Mouse (Mus musculus) hindbrain, embryonic 15.5 days (tissue): ENCODE results near the gene Slc29a1. TPM values are rescaled to one million over a fixed set of nuclear protein-coding genes. Genes with fewer than 3 reads are reported as not detected.

Experiments
- ATAC-seq: fragments of 200-750 bp; cut with Nextera tagmentation; 2 replicates; pipeline ENCODE4 v1.8.0; 2017; ENCODE audit warnings: low read depth, moderate number of reproducible peaks, moderate TSS enrichment; ENCODE audit not compliant: low FRiP score
- H3K27ac ChIP-seq: fragments of 300-500 bp; sonication (generic); replicated peaks from 2 replicates; pipeline ENCODE4 v1.5.1; 2015; ENCODE audit warnings: mild to moderate bottlenecking, inconsistent platforms
- H3K27me3 ChIP-seq: fragments of 300-500 bp; sonication (generic); 2 replicates; pipeline ENCODE4 v1.6.1; 2015; ENCODE audit warnings: control low read depth, inconsistent platforms
- H3K36me3 ChIP-seq: fragments of 300-500 bp; sonication (generic); 2 replicates; pipeline ENCODE4 v1.6.1; 2015; ENCODE audit warnings: control low read depth, inconsistent platforms
- H3K4me1 ChIP-seq: fragments of 300-500 bp; sonication (generic); replicated peaks from 2 replicates; pipeline ENCODE4 v1.6.1; 2015; ENCODE audit warnings: control low read depth, inconsistent platforms
- H3K4me2 ChIP-seq: fragments of 300-500 bp; sonication (generic); 2 replicates; pipeline ENCODE4 v1.6.1; 2015; ENCODE audit warnings: moderate library complexity, mild to moderate bottlenecking, inconsistent platforms
- H3K4me3 ChIP-seq: fragments of 300-500 bp; sonication (generic); 2 replicates; pipeline ENCODE4 v1.5.1; 2015; ENCODE audit warnings: mild to moderate bottlenecking, inconsistent platforms
- H3K9ac ChIP-seq: fragments of 300-500 bp; sonication (generic); 2 replicates; pipeline ENCODE4 v1.6.1; 2015; ENCODE audit warnings: inconsistent platforms
- H3K9me3 ChIP-seq: fragments of 300-500 bp; sonication (generic); 2 replicates; pipeline ENCODE4 v1.6.1; 2016; ENCODE audit warnings: control low read depth, inconsistent platforms
- WGBS: fragments of 180-500 bp; shearing (Covaris S2); methylation state at CpG from one replicate; pipeline ENCODE4 v1.1.7; 2015; 5-methylcytosine and 5-hydroxymethylcytosine counted together
- polyA plus RNA-seq: library from polyadenylated mRNA; unstranded; fragments of >200 nt; fragmentation: Nextera tagmentation; extraction: Ambion mirVana; gene quantifications from 2 replicates; pipeline ENCODE4 v1.2.1, GENCODE M21; 2015

The Slc29a1 gene
- polyA plus RNA-seq, 1 experiment from 2014 or later: 46.4 TPM

DNA sequence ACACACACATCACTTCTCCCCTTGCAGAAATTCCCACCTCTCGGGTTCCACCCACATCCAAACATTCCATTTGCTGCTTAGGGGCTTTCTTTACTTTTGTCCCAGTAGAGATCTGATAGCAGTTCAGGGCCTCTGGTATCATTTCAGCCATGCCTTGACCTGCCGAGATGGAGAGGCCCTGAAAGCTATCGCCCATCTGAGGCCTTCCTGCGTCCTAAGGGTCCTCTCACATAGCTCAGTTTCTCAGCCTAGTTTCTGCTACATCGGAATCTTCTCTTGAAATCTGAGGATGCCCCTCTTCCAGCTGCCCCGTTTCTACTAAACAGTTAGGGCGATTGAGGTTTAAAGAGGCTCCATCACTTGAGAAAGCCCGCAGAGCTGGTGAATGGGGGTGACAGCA, 5.2 kb downstream of the Slc29a1 start:
- H3K9ac ChIP-seq: no peak overlapping the region

GRCm38 (mm10) chr17:45593479-45593878, 5.9 kb downstream of the Slc29a1 start:
- H3K9me3 ChIP-seq: no peaks in the 10 kb centered on the region
- no peak overlapping the region for H3K9ac ChIP-seq
- H3K4me1 ChIP-seq: peaks cover 51% of the 10 kb centered on the region
- ATAC-seq: no peak
- H3K27ac ChIP-seq: no peak overlapping the region; the same call in 1 of the 2 replicates
- no peak overlapping the region for H3K4me3 ChIP-seq
- 32% methylated on average over 8 of the region's 8 CpGs for WGBS
- H3K27me3 ChIP-seq: no peaks in the 10 kb centered on the region
- peak overlapping the region; percentile 97; the same call in 1 of the 2 replicates for H3K4me2 ChIP-seq
- no peaks in the 10 kb centered on the region for H3K36me3 ChIP-seq

More for the DNA sequence above, 5.2 kb downstream of the Slc29a1 start:
- H3K4me2 ChIP-seq: peak overlapping the region; percentile 97
- H3K9me3 ChIP-seq: no peaks in the 10 kb centered on the region
- no peak for ATAC-seq
- no peaks in the 10 kb centered on the region for H3K36me3 ChIP-seq
- WGBS: 46% methylated on average over 8 of the region's 8 CpGs
- H3K4me3 ChIP-seq: peak overlapping the region; percentile 55
- no peak overlapping the region for H3K27ac ChIP-seq
- H3K27me3 ChIP-seq: no peaks in the 10 kb centered on the region
- H3K4me1 ChIP-seq: peaks cover 53% of the 10 kb centered on the region

GRCm38 (mm10) chr17:45592606-45593431, 6.6 kb downstream of the Slc29a1 start:
- Histone ChIP-seq H3K27me3 (no peaks in the 10 kb centered on the region), H3K9ac (no peak overlapping the region), H3K4me3 (no peak overlapping the region), H3K9me3 (no peaks in the 10 kb centered on the region), H3K27ac (no peak overlapping the region), H3K4me2 (peak overlapping the region; percentile 30), H3K4me1 (peaks cover 51% of the 10 kb centered on the region), H3K36me3 (no peaks in the 10 kb centered on the region)
- no peak for ATAC-seq
- 46% methylated on average over 8 of the region's 8 CpGs for WGBS

- no peaks in the 10 kb centered on the region for H3K9me3 ChIP-seq
- no peaks in the 10 kb centered on the region for H3K27me3 ChIP-seq
- H3K27ac ChIP-seq: no peak overlapping the region
- no peak overlapping the region for H3K9ac ChIP-seq
- no peak; the same call in 1 of the 2 replicates for ATAC-seq
- H3K4me2 ChIP-seq: peak overlapping the region; percentile 30
- H3K4me1 ChIP-seq: peaks cover 49% of the 10 kb centered on the region
- no peak overlapping the region for H3K4me3 ChIP-seq
- WGBS: 52% methylated on average over 16 of the region's 16 CpGs
- no peaks in the 10 kb centered on the region for H3K36me3 ChIP-seq
Measured at GRCm38 (mm10) chr17:45591701-45592605, 7.5 kb downstream of the Slc29a1 start.

DNA sequence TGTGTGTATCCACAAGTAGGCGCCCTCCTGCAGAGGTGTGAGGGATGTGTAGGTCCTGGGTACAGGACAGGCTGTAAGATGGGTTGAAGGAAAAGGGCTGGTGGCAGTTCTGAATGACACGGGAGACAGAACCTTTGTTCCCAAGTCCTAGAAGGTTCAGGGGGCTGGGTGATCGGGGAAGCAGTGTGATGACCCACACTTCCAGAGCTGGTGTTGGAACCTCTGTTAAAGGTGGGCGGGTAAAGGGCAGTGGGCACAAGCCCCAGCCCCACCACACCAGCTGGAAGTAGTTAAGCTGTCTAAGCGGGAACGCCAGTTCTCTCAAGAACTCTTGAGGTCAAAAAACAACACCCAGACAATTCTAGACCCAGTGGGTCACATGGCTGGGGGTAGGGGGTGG, 9.0 kb downstream of the Slc29a1 start:
- ATAC-seq: no peak
- 91% methylated on average over 6 of the region's 6 CpGs for WGBS
- Histone ChIP-seq H3K9me3 (no peaks in the 10 kb centered on the region), H3K4me2 (no peak overlapping the region), H3K4me1 (peaks cover 39% of the 10 kb centered on the region), H3K27ac (no peak overlapping the region), H3K9ac (no peak overlapping the region), H3K36me3 (no peaks in the 10 kb centered on the region), H3K4me3 (no peak overlapping the region), H3K27me3 (no peaks in the 10 kb centered on the region)

DNA sequence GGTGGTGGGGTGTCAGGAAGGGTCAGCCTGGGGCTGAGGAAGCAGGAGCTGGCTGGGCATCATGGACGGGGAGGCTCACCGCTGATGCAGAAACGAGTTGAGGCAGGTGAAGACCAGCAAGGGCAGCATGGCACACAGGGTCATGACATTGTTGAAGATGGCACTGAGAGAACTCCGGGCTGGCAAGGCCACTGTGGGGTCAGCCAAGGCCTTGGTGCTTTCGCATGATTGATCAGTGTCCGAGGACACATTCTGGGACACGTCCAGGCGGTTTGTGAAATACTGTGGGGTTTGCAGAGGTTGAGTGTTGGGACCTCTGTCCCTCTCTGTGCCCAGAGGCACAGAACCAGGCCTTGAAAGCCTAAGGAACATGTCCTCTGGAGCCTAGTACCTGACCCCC, 9.6 kb downstream of the Slc29a1 start:
- Histone ChIP-seq H3K9ac (no peak overlapping the region), H3K4me2 (no peak overlapping the region), H3K4me3 (no peak overlapping the region), H3K4me1 (peaks cover 39% of the 10 kb centered on the region), H3K27me3 (no peaks in the 10 kb centered on the region), H3K36me3 (no peaks in the 10 kb centered on the region), H3K27ac (no peak overlapping the region), H3K9me3 (no peaks in the 10 kb centered on the region)
- no peak for ATAC-seq
- WGBS: 89% methylated on average over 8 of the region's 8 CpGs

- Histone ChIP-seq H3K9me3 (no peaks in the 10 kb centered on the region), H3K36me3 (no peaks in the 10 kb centered on the region), H3K4me3 (no peak overlapping the region), H3K27me3 (no peaks in the 10 kb centered on the region), H3K27ac (no peak overlapping the region), H3K9ac (no peak overlapping the region), H3K4me2 (no peak overlapping the region), H3K4me1 (peaks cover 39% of the 10 kb centered on the region)
- over 99% methylated on average over 7 of the region's 7 CpGs for WGBS
- no peak for ATAC-seq
Measured at GRCm38 (mm10) chr17:45589236-45589635, 10.2 kb downstream of the Slc29a1 start.

DNA sequence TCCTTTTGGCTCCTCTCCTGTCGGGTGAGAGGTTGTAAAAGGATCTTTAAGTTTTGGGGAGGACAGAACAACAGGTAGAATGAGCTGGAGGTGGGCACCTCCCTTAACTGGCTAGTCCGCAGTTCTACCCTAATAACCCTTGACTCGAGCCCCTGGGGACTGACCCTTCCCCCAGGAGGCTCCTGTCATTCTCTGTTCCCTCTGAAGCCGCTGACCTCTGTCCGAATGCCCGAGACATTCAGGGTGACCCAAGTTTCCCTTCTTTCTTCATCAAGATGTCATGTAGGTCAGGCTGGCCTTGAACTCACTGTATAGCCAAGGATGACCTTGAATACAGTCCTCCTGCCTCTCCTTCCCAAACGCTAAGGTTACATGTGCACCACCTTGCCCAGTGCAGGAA, 11.0 kb downstream of the Slc29a1 start:
- WGBS: 92% methylated on average over 7 of the region's 7 CpGs
- no peak for ATAC-seq
- no peak overlapping the region for H3K4me2 ChIP-seq
- no peaks in the 10 kb centered on the region for H3K9me3 ChIP-seq
- no peak overlapping the region for H3K4me3 ChIP-seq
- no peaks in the 10 kb centered on the region for H3K27me3 ChIP-seq
- no peak overlapping the region for H3K9ac ChIP-seq
- peaks cover 32% of the 10 kb centered on the region for H3K4me1 ChIP-seq
- no peaks in the 10 kb centered on the region for H3K36me3 ChIP-seq
- H3K27ac ChIP-seq: no peak overlapping the region

DNA sequence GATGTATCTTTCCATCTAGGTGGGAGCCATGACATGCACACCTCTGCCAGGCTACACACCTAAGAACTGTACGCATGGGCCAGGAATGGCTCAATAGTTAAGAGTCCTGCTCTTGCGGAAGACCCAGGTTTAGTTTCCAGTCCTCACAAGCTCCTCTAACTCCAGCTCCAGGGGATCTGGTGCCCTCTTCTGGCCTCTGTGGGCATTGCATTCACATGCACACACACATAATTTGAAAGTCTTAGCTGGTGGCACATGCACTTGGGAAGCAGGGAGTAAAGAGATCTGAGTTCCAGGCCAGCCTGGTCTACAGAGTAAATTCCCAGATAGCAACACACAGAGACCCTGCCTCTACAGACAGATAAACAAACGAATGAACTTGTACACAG, 13.0 kb downstream of the Slc29a1 start:
- Histone ChIP-seq H3K27me3 (no peaks in the 10 kb centered on the region), H3K9me3 (no peaks in the 10 kb centered on the region), H3K4me1 (peaks cover 22% of the 10 kb centered on the region), H3K4me2 (no peak overlapping the region), H3K36me3 (no peaks in the 10 kb centered on the region), H3K27ac (no peak overlapping the region), H3K4me3 (no peak overlapping the region), H3K9ac (no peak overlapping the region)
- ATAC-seq: no peak
- 95% methylated on average over 3 of the region's 3 CpGs for WGBS

DNA sequence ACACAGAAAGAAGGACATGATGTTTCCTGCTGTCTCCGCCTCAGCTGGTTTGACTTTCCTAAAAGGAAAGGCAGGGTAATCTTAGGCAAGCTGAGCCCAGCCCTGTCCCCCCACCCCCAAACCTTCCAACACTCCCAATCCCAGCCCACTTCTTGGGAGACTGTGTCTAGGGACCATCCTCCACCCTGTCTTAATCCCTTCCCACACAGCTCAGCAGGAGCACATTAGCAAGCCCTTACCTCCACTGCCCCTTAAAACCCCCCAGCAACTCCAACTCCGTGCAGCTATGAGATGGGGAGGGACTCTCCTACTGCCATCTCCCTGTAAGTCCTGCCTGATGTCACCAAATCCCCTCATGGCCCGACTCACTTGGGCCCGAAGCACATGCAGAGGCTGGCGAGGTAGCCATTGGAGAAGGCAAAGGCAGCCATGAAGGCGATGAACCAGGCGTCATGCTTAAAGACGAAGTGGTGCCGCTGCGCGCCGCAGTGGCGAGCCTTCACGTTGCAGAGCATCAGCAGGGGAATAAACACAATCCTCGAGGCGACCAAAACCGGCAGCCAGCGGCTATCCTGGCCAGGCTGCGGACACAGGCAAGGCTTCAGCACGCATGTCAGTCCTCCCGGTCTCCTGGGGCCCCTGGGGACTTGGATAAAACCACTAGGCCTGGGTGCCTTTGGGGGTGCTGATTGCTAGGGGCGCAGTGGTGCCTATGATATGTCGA, 13.5 kb downstream of the Slc29a1 start:
- Histone ChIP-seq H3K27ac (peak overlapping the region; percentile 73), H3K27me3 (no peaks in the 10 kb centered on the region), H3K4me1 (peaks cover 24% of the 10 kb centered on the region), H3K9me3 (no peaks in the 10 kb centered on the region), H3K4me2 (no peak overlapping the region), H3K36me3 (no peaks in the 10 kb centered on the region), H3K4me3 (no peak overlapping the region), H3K9ac (no peak overlapping the region)
- 68% methylated on average over 23 of the region's 23 CpGs for WGBS
- ATAC-seq: no peak

- H3K27me3 ChIP-seq: no peaks in the 10 kb centered on the region
- H3K9me3 ChIP-seq: no peaks in the 10 kb centered on the region
- WGBS: 29% methylated on average over 14 of the region's 14 CpGs
- H3K4me2 ChIP-seq: no peak overlapping the region
- no peak overlapping the region for H3K4me3 ChIP-seq
- no peaks in the 10 kb centered on the region for H3K36me3 ChIP-seq
- H3K4me1 ChIP-seq: peaks cover 25% of the 10 kb centered on the region
- peak overlapping the region; percentile 73 for H3K27ac ChIP-seq
- H3K9ac ChIP-seq: no peak overlapping the region
- ATAC-seq: peak; percentile 50
Measured at GRCm38 (mm10) chr17:45584939-45585678, 14.3 kb downstream of the Slc29a1 start.
